Mouse (Mus musculus): ENCODE results near the gene Mast4. TPM values are rescaled to one million over a fixed set of nuclear protein-coding genes. Genes with fewer than 3 reads are reported as not detected.

Gene Mast4
- polyA plus RNA-seq, 1 experiment from 2014 or later = 33.0 TPM

GRCm38 (mm10) chr13:102989616-102990015 is 344.7 kb downstream of the Mast4 start:
- Histone ChIP-seq H3K9ac (replicated peaks; ENCODE audit: low read depth, low read length) (no peak overlapping the region), H3K4me2 (ENCODE audit: low read depth, low read length) (no peak overlapping the region), H3K9me3 (ENCODE audit: control insufficient read depth, low read length) (no peaks in the 10 kb centered on the region), H3K27me3 (ENCODE audit: control insufficient read depth, insufficient read depth, low read length) (no peaks in the 10 kb centered on the region), H3K4me3 (ENCODE audit: low read depth, low read length) (no peak overlapping the region), H3K27ac (ENCODE audit: low read depth, low read length) (no peak overlapping the region), H3K4me1 (ENCODE audit: control insufficient read depth, insufficient read depth, low read length) (peaks cover 4% of the 10 kb centered on the region; the same call in 1 of the 2 replicates), H3K36me3 (ENCODE audit: control insufficient read depth, insufficient read depth, low read length) (no peaks in the 10 kb centered on the region)
- ATAC-seq (ENCODE audit: low read depth) = peak; percentile 34; the same call in 1 of the 2 replicates
- 58% methylated on average over 11 of the region's 11 CpGs for WGBS

- Histone ChIP-seq H3K27ac (ENCODE audit: low read depth, low read length) (no peak overlapping the region), H3K4me3 (ENCODE audit: low read depth, low read length) (no peak overlapping the region), H3K36me3 (ENCODE audit: control insufficient read depth, insufficient read depth, low read length) (no peaks in the 10 kb centered on the region), H3K27me3 (ENCODE audit: control insufficient read depth, insufficient read depth, low read length) (no peaks in the 10 kb centered on the region), H3K9me3 (ENCODE audit: control insufficient read depth, low read length) (no peaks in the 10 kb centered on the region), H3K4me1 (ENCODE audit: control insufficient read depth, insufficient read depth, low read length) (peaks cover 4% of the 10 kb centered on the region; the same call in 1 of the 2 replicates), H3K4me2 (ENCODE audit: low read depth, low read length) (no peak overlapping the region), H3K9ac (replicated peaks; ENCODE audit: low read depth, low read length) (no peak overlapping the region)
- WGBS = 94% methylated on average over 4 of the region's 4 CpGs
- no peak for ATAC-seq (ENCODE audit: low read depth)
Observed at GRCm38 (mm10) chr13:102988976-102989375, 345.3 kb downstream of the Mast4 start.

DNA sequence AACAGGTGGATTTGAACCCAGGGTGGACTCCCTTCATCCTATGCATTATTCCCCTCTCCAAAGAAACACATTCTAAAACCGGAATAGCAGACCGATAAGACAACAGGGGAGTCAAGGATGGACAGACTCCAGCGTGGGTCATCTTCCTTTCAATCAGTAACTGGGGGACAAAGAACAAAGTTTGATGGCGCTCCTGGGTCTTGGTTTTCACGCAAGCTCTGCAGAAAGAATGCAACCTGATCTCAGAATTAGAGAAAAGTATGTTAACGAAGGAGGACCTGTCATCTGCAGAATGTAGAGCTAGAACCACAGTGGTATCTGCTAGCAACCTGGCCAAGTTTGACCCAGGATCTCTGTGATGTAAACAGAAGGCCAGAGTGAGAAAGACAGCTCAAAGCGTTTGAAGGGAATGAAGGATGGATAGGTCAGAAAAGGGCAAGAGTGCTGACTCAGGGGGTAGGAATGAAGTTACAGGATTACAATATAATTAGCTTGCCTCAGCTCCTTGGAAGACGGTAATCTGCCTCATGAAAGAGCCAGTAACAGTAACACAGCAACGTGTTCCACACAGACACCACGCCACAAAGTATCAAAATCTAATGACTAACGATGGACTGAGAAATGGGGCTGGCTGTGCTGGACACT is 345.9 kb downstream of the Mast4 start:
- no peak overlapping the region for H3K9ac ChIP-seq (replicated peaks; ENCODE audit: low read depth, low read length)
- H3K9me3 ChIP-seq (ENCODE audit: control insufficient read depth, low read length) = no peaks in the 10 kb centered on the region
- ATAC-seq (ENCODE audit: low read depth) = no peak
- WGBS = 84% methylated on average over 11 of the region's 11 CpGs
- no peaks in the 10 kb centered on the region for H3K27me3 ChIP-seq (ENCODE audit: control insufficient read depth, insufficient read depth, low read length)
- peaks cover 4% of the 10 kb centered on the region; the same call in 1 of the 2 replicates for H3K4me1 ChIP-seq (ENCODE audit: control insufficient read depth, insufficient read depth, low read length)
- H3K4me3 ChIP-seq (ENCODE audit: low read depth, low read length) = no peak overlapping the region
- no peak overlapping the region for H3K27ac ChIP-seq (ENCODE audit: low read depth, low read length)
- H3K36me3 ChIP-seq (ENCODE audit: control insufficient read depth, insufficient read depth, low read length) = no peaks in the 10 kb centered on the region
- no peak overlapping the region for H3K4me2 ChIP-seq (ENCODE audit: low read depth, low read length)

DNA sequence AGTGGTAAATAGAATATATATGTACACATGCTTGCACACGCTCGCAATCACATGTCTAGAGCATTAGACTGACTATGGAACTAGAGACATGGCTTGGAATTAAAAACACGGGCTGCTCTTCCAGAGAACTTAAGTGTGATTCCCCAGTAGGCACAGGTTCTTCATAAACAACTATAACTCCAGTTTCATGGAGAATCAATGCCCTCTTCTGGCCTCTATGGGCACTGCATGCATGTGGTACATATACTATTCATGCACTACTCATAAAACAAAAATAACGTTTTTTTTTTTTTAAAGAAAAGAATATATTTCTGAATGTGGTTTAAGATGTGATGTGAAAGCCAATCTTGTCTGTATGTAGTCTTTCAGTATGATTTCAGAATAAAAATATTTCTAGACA is 349.7 kb downstream of the Mast4 start:
- H3K9me3 ChIP-seq (ENCODE audit: control insufficient read depth, low read length) = no peaks in the 10 kb centered on the region
- ATAC-seq (ENCODE audit: low read depth) = no peak
- H3K4me2 ChIP-seq (ENCODE audit: low read depth, low read length) = no peak overlapping the region
- H3K4me3 ChIP-seq (ENCODE audit: low read depth, low read length) = no peak overlapping the region
- no peak overlapping the region for H3K9ac ChIP-seq (replicated peaks; ENCODE audit: low read depth, low read length)
- no peaks in the 10 kb centered on the region for H3K36me3 ChIP-seq (ENCODE audit: control insufficient read depth, insufficient read depth, low read length)
- WGBS = 96% methylated on average over 4 of the region's 4 CpGs
- H3K27me3 ChIP-seq (ENCODE audit: control insufficient read depth, insufficient read depth, low read length) = no peaks in the 10 kb centered on the region
- H3K4me1 ChIP-seq (ENCODE audit: control insufficient read depth, insufficient read depth, low read length) = no peaks in the 10 kb centered on the region
- no peak overlapping the region for H3K27ac ChIP-seq (ENCODE audit: low read depth, low read length)

DNA sequence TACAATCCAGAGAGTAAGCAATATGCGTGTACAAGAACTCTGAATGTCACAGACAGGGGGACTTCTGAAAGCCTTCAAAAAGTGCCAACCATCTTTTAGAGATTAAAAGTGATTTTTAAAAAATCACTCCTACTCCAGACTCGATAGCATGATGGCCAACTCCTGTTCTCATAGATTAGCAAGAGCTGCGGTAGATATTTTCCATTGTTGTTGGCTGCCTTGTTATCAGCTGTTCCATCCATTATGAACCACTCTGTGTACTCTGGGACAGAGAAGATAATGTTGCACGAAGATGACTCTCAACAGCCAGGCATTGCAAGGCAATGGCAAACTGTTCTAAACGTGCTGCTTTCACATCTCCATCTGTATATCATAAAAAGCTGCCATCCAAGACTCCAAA is 360.4 kb downstream of the Mast4 start:
- Histone ChIP-seq H3K27me3 (ENCODE audit: control insufficient read depth, insufficient read depth, low read length) (no peaks in the 10 kb centered on the region), H3K27ac (ENCODE audit: low read depth, low read length) (no peak overlapping the region), H3K4me3 (ENCODE audit: low read depth, low read length) (no peak overlapping the region), H3K36me3 (ENCODE audit: control insufficient read depth, insufficient read depth, low read length) (no peaks in the 10 kb centered on the region), H3K4me2 (ENCODE audit: low read depth, low read length) (no peak overlapping the region), H3K9ac (replicated peaks; ENCODE audit: low read depth, low read length) (no peak overlapping the region), H3K4me1 (ENCODE audit: control insufficient read depth, insufficient read depth, low read length) (no peaks in the 10 kb centered on the region), H3K9me3 (ENCODE audit: control insufficient read depth, low read length) (no peaks in the 10 kb centered on the region)
- WGBS = 86% methylated on average over 5 of the region's 5 CpGs
- ATAC-seq (ENCODE audit: low read depth) = no peak

- no peak overlapping the region for H3K27ac ChIP-seq (ENCODE audit: low read depth, low read length)
- no peaks in the 10 kb centered on the region for H3K4me1 ChIP-seq (ENCODE audit: control insufficient read depth, insufficient read depth, low read length)
- no peaks in the 10 kb centered on the region for H3K9me3 ChIP-seq (ENCODE audit: control insufficient read depth, low read length)
- no peaks in the 10 kb centered on the region for H3K36me3 ChIP-seq (ENCODE audit: control insufficient read depth, insufficient read depth, low read length)
- no peak for ATAC-seq (ENCODE audit: low read depth)
- H3K9ac ChIP-seq (replicated peaks; ENCODE audit: low read depth, low read length) = no peak overlapping the region
- no peak overlapping the region for H3K4me2 ChIP-seq (ENCODE audit: low read depth, low read length)
- H3K27me3 ChIP-seq (ENCODE audit: control insufficient read depth, insufficient read depth, low read length) = no peaks in the 10 kb centered on the region
- 96% methylated on average over 6 of the region's 6 CpGs for WGBS
- no peak overlapping the region for H3K4me3 ChIP-seq (ENCODE audit: low read depth, low read length)
Observed at GRCm38 (mm10) chr13:102963471-102963870, 370.8 kb downstream of the Mast4 start.

DNA sequence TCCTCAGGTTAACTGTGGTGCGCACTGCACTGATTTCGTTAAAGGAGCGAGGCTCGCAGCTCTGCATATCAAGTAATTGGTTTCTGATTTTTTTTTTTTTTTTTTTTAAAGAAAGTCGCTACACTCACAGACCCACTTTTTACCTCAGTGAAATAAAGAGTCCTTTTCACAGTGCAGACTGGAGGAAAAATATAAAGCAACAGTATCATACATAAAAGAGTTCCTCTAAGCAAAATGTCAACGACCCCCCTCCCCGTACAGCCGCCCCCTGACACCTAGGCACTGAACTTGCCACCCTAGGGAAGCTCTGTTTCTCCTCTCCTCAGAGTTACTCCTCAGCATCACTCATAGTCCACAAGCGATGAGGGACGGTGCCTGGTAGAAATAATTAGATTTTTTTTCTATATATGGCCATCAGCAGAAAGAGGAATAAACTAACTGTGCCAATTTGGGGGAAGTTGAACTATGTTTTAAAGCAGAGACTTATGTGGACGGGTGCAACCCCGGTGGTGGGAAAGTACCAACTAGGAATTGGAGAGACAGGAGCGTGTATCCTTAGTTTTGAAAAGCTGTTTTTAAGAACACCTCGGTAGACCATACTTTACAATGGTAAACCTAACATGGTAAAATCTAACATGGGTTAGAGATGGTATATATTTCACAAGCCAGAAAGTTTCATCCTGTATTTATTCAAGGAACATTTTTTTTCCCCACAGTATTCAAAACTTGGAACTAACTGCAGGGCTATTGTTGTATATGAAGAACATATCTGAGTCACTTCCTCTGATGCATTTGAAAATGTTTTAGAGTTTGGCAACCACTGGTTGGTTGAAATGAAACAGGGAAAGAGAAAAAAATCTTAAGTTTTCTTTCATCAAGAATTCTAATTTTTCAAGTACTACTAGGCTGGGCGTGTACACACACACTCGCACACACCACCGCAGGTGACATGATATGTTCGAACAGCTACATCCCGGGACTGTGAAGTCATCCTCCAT is 375.7 kb downstream of the Mast4 start:
- Histone ChIP-seq H3K4me3 (ENCODE audit: low read depth, low read length) (peak overlapping the region; percentile 30), H3K27me3 (ENCODE audit: control insufficient read depth, insufficient read depth, low read length) (no peaks in the 10 kb centered on the region), H3K9me3 (ENCODE audit: control insufficient read depth, low read length) (no peaks in the 10 kb centered on the region), H3K9ac (replicated peaks; ENCODE audit: low read depth, low read length) (peak overlapping the region; percentile 33), H3K4me2 (ENCODE audit: low read depth, low read length) (peak overlapping the region; percentile 55), H3K4me1 (ENCODE audit: control insufficient read depth, insufficient read depth, low read length) (0 out of 2 replicates have a peak, but pooled peaks cover 3% of the 10 kb centered on the region), H3K36me3 (ENCODE audit: control insufficient read depth, insufficient read depth, low read length) (no peaks in the 10 kb centered on the region), H3K27ac (ENCODE audit: low read depth, low read length) (peak overlapping the region; percentile 60; the same call in 1 of the 2 replicates)
- ATAC-seq (ENCODE audit: low read depth) = peak; percentile 44; the same call in 1 of the 2 replicates
- WGBS = 52% methylated on average over 19 of the region's 19 CpGs

DNA sequence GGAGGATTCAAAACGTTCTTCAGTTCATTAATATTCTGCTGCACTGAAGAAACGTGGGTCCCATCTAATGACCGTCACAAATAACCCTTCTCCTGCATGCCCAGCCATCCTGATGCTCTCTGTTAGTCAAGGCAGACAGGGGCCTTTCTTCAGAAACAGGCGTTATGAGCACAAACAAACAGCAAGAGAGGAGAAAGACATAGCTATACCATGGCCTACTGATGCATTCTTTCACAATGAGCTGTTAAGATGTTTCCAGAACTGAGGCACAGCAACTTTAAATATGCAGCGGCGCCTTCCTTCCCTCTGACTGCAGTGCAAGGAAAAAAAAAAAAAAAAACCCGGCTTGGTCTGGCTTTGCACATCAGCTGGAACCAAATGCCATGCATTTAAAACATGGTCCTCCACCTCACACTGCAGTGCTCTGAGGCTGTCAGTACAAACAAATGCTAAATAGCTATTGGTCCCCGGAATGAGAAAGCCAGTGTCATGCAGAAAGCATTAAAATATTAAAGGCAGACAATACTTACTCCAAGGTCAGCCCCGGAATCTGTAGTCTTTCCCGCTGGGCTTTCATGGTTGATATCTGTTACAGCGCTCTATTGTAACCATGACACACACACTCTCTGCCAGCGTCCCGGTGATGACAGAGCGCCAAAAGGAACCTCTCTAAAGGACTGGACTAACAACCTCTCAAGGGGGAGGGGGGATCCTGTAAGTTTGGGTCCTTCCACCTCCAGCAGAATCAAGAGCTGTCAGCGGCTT is 376.6 kb downstream of the Mast4 start:
- 2% methylated on average over 15 of the region's 15 CpGs for WGBS
- peak; percentile 80 for ATAC-seq (ENCODE audit: low read depth)
- H3K9me3 ChIP-seq (ENCODE audit: control insufficient read depth, low read length) = no peaks in the 10 kb centered on the region
- H3K9ac ChIP-seq (replicated peaks; ENCODE audit: low read depth, low read length) = peak overlapping the region; percentile 33
- H3K27ac ChIP-seq (ENCODE audit: low read depth, low read length) = peak overlapping the region; percentile 60
- peak overlapping the region; percentile 55 for H3K4me2 ChIP-seq (ENCODE audit: low read depth, low read length)
- no peaks in the 10 kb centered on the region for H3K27me3 ChIP-seq (ENCODE audit: control insufficient read depth, insufficient read depth, low read length)
- no peaks in the 10 kb centered on the region for H3K36me3 ChIP-seq (ENCODE audit: control insufficient read depth, insufficient read depth, low read length)
- H3K4me1 ChIP-seq (ENCODE audit: control insufficient read depth, insufficient read depth, low read length) = 0 out of 2 replicates have a peak, but pooled peaks cover 3% of the 10 kb centered on the region
- H3K4me3 ChIP-seq (ENCODE audit: low read depth, low read length) = peak overlapping the region; percentile 30
